Mouse (Mus musculus): ENCODE measurements around the gene Nek7. TPM values are rescaled to one million over a fixed set of nuclear protein-coding genes. Genes with fewer than 3 reads are reported as not detected.

Gene Nek7
- polyA plus RNA-seq, 1 experiment from 2014 or later, result 44.7 TPM

- no peaks in the 10 kb centered on the region for H3K4me1 ChIP-seq (ENCODE audit: control insufficient read depth, insufficient read depth, low read length)
- H3K36me3 ChIP-seq (ENCODE audit: control insufficient read depth, insufficient read depth, low read length), result no peaks in the 10 kb centered on the region
- peaks cover 7% of the 10 kb centered on the region; the same call in 1 of the 2 replicates for H3K9me3 ChIP-seq (ENCODE audit: control insufficient read depth, low read depth, low read length)
- H3K4me2 ChIP-seq (replicated peaks; ENCODE audit: low read depth, low read length), result no peak overlapping the region
- H3K27me3 ChIP-seq (ENCODE audit: control insufficient read depth, insufficient read depth, low read length), result no peaks in the 10 kb centered on the region
- H3K27ac ChIP-seq (ENCODE audit: low read length), result no peak overlapping the region
- no peak overlapping the region for H3K4me3 ChIP-seq (ENCODE audit: low read depth, low read length)
- WGBS, result 94% methylated on average over 1 of the region's 1 CpGs
- no peak for ATAC-seq (ENCODE audit: insufficient number of reproducible peaks, insufficient read depth, low FRiP score, low read depth)
- H3K9ac ChIP-seq (replicated peaks; ENCODE audit: low read depth, low read length), result no peak overlapping the region
Measured at GRCm38 (mm10) chr1:138480694-138481093, 139.2 kb downstream of the Nek7 start.

- no peaks in the 10 kb centered on the region for H3K9me3 ChIP-seq (ENCODE audit: control insufficient read depth, low read depth, low read length)
- no peak overlapping the region for H3K4me2 ChIP-seq (replicated peaks; ENCODE audit: low read depth, low read length)
- ATAC-seq (ENCODE audit: insufficient number of reproducible peaks, insufficient read depth, low FRiP score, low read depth), result no peak
- no peaks in the 10 kb centered on the region for H3K36me3 ChIP-seq (ENCODE audit: control insufficient read depth, insufficient read depth, low read length)
- no peak overlapping the region for H3K9ac ChIP-seq (replicated peaks; ENCODE audit: low read depth, low read length)
- WGBS, result 78% methylated on average over 2 of the region's 2 CpGs
- no peaks in the 10 kb centered on the region for H3K27me3 ChIP-seq (ENCODE audit: control insufficient read depth, insufficient read depth, low read length)
- no peak overlapping the region for H3K27ac ChIP-seq (ENCODE audit: low read length)
- no peak overlapping the region for H3K4me3 ChIP-seq (ENCODE audit: low read depth, low read length)
- no peaks in the 10 kb centered on the region for H3K4me1 ChIP-seq (ENCODE audit: control insufficient read depth, insufficient read depth, low read length)
Measured at GRCm38 (mm10) chr1:138465352-138465751, 154.6 kb downstream of the Nek7 start.

GRCm38 (mm10) chr1:138461425-138461824 lies 158.5 kb downstream of the Nek7 start:
- Histone ChIP-seq H3K9me3 (ENCODE audit: control insufficient read depth, low read depth, low read length) (no peaks in the 10 kb centered on the region), H3K36me3 (ENCODE audit: control insufficient read depth, insufficient read depth, low read length) (no peaks in the 10 kb centered on the region), H3K27me3 (ENCODE audit: control insufficient read depth, insufficient read depth, low read length) (no peaks in the 10 kb centered on the region), H3K27ac (ENCODE audit: low read length) (no peak overlapping the region), H3K9ac (replicated peaks; ENCODE audit: low read depth, low read length) (no peak overlapping the region), H3K4me3 (ENCODE audit: low read depth, low read length) (no peak overlapping the region), H3K4me2 (replicated peaks; ENCODE audit: low read depth, low read length) (no peak overlapping the region), H3K4me1 (ENCODE audit: control insufficient read depth, insufficient read depth, low read length) (no peaks in the 10 kb centered on the region)
- ATAC-seq (ENCODE audit: insufficient number of reproducible peaks, insufficient read depth, low FRiP score, low read depth), result no peak
- 85% methylated on average over 3 of the region's 3 CpGs for WGBS

- no peak for ATAC-seq (ENCODE audit: insufficient number of reproducible peaks, insufficient read depth, low FRiP score, low read depth)
- H3K4me1 ChIP-seq (ENCODE audit: control insufficient read depth, insufficient read depth, low read length), result no peaks in the 10 kb centered on the region
- no peak overlapping the region for H3K9ac ChIP-seq (replicated peaks; ENCODE audit: low read depth, low read length)
- no peak overlapping the region for H3K4me2 ChIP-seq (replicated peaks; ENCODE audit: low read depth, low read length)
- H3K36me3 ChIP-seq (ENCODE audit: control insufficient read depth, insufficient read depth, low read length), result no peaks in the 10 kb centered on the region
- no peaks in the 10 kb centered on the region for H3K9me3 ChIP-seq (ENCODE audit: control insufficient read depth, low read depth, low read length)
- H3K27ac ChIP-seq (ENCODE audit: low read length), result no peak overlapping the region
- no peaks in the 10 kb centered on the region for H3K27me3 ChIP-seq (ENCODE audit: control insufficient read depth, insufficient read depth, low read length)
- WGBS, result 63% methylated on average over 2 of the region's 2 CpGs
- no peak overlapping the region for H3K4me3 ChIP-seq (ENCODE audit: low read depth, low read length)
Measured at GRCm38 (mm10) chr1:138449476-138449851, 170.5 kb downstream of the Nek7 start.

GRCm38 (mm10) chr1:138448635-138449475 lies 171.1 kb downstream of the Nek7 start:
- H3K9ac ChIP-seq (replicated peaks; ENCODE audit: low read depth, low read length), result no peak overlapping the region
- H3K27ac ChIP-seq (ENCODE audit: low read length), result no peak overlapping the region
- H3K36me3 ChIP-seq (ENCODE audit: control insufficient read depth, insufficient read depth, low read length), result no peaks in the 10 kb centered on the region
- H3K9me3 ChIP-seq (ENCODE audit: control insufficient read depth, low read depth, low read length), result no peaks in the 10 kb centered on the region
- no peaks in the 10 kb centered on the region for H3K4me1 ChIP-seq (ENCODE audit: control insufficient read depth, insufficient read depth, low read length)
- 52% methylated on average over 15 of the region's 15 CpGs for WGBS
- H3K4me2 ChIP-seq (replicated peaks; ENCODE audit: low read depth, low read length), result no peak overlapping the region
- H3K27me3 ChIP-seq (ENCODE audit: control insufficient read depth, insufficient read depth, low read length), result no peaks in the 10 kb centered on the region
- no peak overlapping the region for H3K4me3 ChIP-seq (ENCODE audit: low read depth, low read length)
- ATAC-seq (ENCODE audit: insufficient number of reproducible peaks, insufficient read depth, low FRiP score, low read depth), result no peak

- no peaks in the 10 kb centered on the region for H3K9me3 ChIP-seq (ENCODE audit: control insufficient read depth, low read depth, low read length)
- no peak overlapping the region for H3K4me3 ChIP-seq (ENCODE audit: low read depth, low read length)
- H3K27ac ChIP-seq (ENCODE audit: low read length), result no peak overlapping the region
- H3K36me3 ChIP-seq (ENCODE audit: control insufficient read depth, insufficient read depth, low read length), result no peaks in the 10 kb centered on the region
- 59% methylated on average over 1 of the region's 1 CpGs for WGBS
- H3K4me2 ChIP-seq (replicated peaks; ENCODE audit: low read depth, low read length), result no peak overlapping the region
- H3K4me1 ChIP-seq (ENCODE audit: control insufficient read depth, insufficient read depth, low read length), result no peaks in the 10 kb centered on the region
- H3K9ac ChIP-seq (replicated peaks; ENCODE audit: low read depth, low read length), result no peak overlapping the region
- ATAC-seq (ENCODE audit: insufficient number of reproducible peaks, insufficient read depth, low FRiP score, low read depth), result no peak
- no peaks in the 10 kb centered on the region for H3K27me3 ChIP-seq (ENCODE audit: control insufficient read depth, insufficient read depth, low read length)
Measured at GRCm38 (mm10) chr1:138446846-138447245, 173.1 kb downstream of the Nek7 start.

Other genes with a start within 250 kb of the Nek7 start
- 0.90 and 1.00 TPM in 2 replicates for gene Lhx9, start 228.4 kb upstream of the Nek7 start, polyA plus RNA-seq (2014; fragmentation: Nextera tagmentation; extraction: Ambion mirVana)
- 54.1 and 61.6 TPM in 2 replicates for gene 2310009B15Rik, start 236.7 kb upstream of the Nek7 start, polyA plus RNA-seq (2014; fragmentation: Nextera tagmentation; extraction: Ambion mirVana)